Mouse (Mus musculus): ENCODE data around the gene Ykt6. TPM values are rescaled to one million over a fixed set of nuclear protein-coding genes. Genes with fewer than 3 reads are reported as not detected.

The Ykt6 gene
- total RNA-seq, 2 experiments from 2014 or later: 38.1 to 38.9 TPM

Other genes with a start within 250 kb of the Ykt6 start
- gene Mrps24, start 240.0 kb upstream of the Ykt6 start, total RNA-seq (2021): 10 to 100 TPM; 89.1 to 96.9 TPM
- gene Urgcp, start 193.3 kb upstream of the Ykt6 start, total RNA-seq (2021): 10 to 100 TPM; 39.0 to 41.3 TPM
- 10 to 100 TPM; 11.7 to 14.8 TPM for gene Dbnl, start 167.2 kb upstream of the Ykt6 start, total RNA-seq (2021)
- 1,000 to 10,000 TPM; 3,395 to 3,606 TPM for gene Pgam2, start 152.0 kb upstream of the Ykt6 start, total RNA-seq (2021)
- gene Polm, start 117.7 kb upstream of the Ykt6 start, total RNA-seq (2021): 1 to 10 TPM; 1.8 to 2.8 TPM
- gene Aebp1, start 93.7 kb upstream of the Ykt6 start, total RNA-seq (2021): 10 to 100 TPM; 23.9 to 31.3 TPM
- gene Pold2, start 77.4 kb upstream of the Ykt6 start, total RNA-seq (2021): 10 to 100 TPM; 34.8 to 37.6 TPM
- gene Myl7, start 56.9 kb upstream of the Ykt6 start, total RNA-seq (2021): not detected
- 1 to 10 TPM; 2.0 to 5.2 TPM for gene Gck, start 5.6 kb upstream of the Ykt6 start, total RNA-seq (2021)
- gene Camk2b, start 110.7 kb downstream of the Ykt6 start, total RNA-seq (2021): 100 to 1,000 TPM; 115 to 121 TPM
- gene A730071L15Rik, start 244.3 kb downstream of the Ykt6 start, total RNA-seq (2021): under 1 TPM; 0.16 to 0.23 TPM
- 10 to 100 TPM; 57.6 to 60.3 TPM for gene Nudcd3, start 244.7 kb downstream of the Ykt6 start, total RNA-seq (2021)